Mouse (Mus musculus) liver, embryonic 15.5 days (tissue): Measurements from ENCODE around the gene Ppp6r2. TPM values are rescaled to one million over a fixed set of nuclear protein-coding genes. Genes with fewer than 3 reads are reported as not detected.

Experiments used
- ATAC-seq: fragments of 200-750 bp; cut with Nextera tagmentation; 2 replicates; pipeline ENCODE4 v1.8.0; 2017; ENCODE audit warnings: moderate number of reproducible peaks, mild to moderate bottlenecking, moderate library complexity; ENCODE audit not compliant: insufficient read depth
- H3K27ac ChIP-seq: fragments of 300-500 bp; sonication (generic); replicated peaks from 2 replicates; pipeline ENCODE4 v1.5.1; 2015; ENCODE audit warnings: mild to moderate bottlenecking, inconsistent platforms
- H3K27me3 ChIP-seq: fragments of 300-500 bp; sonication (generic); 2 replicates; pipeline ENCODE4 v1.6.1; 2015; ENCODE audit warnings: mild to moderate bottlenecking, inconsistent platforms
- H3K36me3 ChIP-seq: fragments of 300-500 bp; sonication (generic); replicated peaks from 2 replicates; pipeline ENCODE4 v1.6.1; 2015; ENCODE audit warnings: moderate library complexity, mild to moderate bottlenecking, inconsistent platforms
- H3K4me1 ChIP-seq: fragments of 300-500 bp; sonication (generic); replicated peaks from 2 replicates; pipeline ENCODE4 v1.6.1; 2015; ENCODE audit warnings: inconsistent platforms
- H3K4me2 ChIP-seq: fragments of 300-500 bp; sonication (generic); 2 replicates; pipeline ENCODE4 v1.6.1; 2015; ENCODE audit warnings: moderate library complexity, mild to moderate bottlenecking, inconsistent platforms
- H3K4me3 ChIP-seq: fragments of 300-500 bp; sonication (generic); replicated peaks from 2 replicates; pipeline ENCODE4 v1.5.1; 2015; ENCODE audit warnings: mild to moderate bottlenecking, inconsistent platforms
- H3K9ac ChIP-seq: fragments of 300-500 bp; sonication (generic); 2 replicates; pipeline ENCODE4 v1.6.1; 2015; ENCODE audit warnings: moderate library complexity, mild to moderate bottlenecking, inconsistent platforms
- H3K9me3 ChIP-seq: fragments of 300-500 bp; sonication (generic); replicated peaks from 2 replicates; pipeline ENCODE4 v1.6.1; 2016; ENCODE audit warnings: inconsistent platforms
- whole genome bisulfite sequencing: fragments of 180-500 bp; shearing (Covaris S2); methylation state at CpG from one replicate; pipeline ENCODE4 v1.1.7; 2015; ENCODE audit warnings: mixed read lengths; ENCODE audit not compliant: insufficient replicate concordance; 5-methylcytosine and 5-hydroxymethylcytosine counted together
- polyA plus RNA-seq: library from polyadenylated mRNA; unstranded; fragments of >200 nt; fragmentation: Nextera tagmentation; extraction: Ambion mirVana; gene quantifications from 2 replicates; pipeline ENCODE4 v1.2.1, GENCODE M21; 2015

The Ppp6r2 gene
- polyA plus RNA-seq, 1 experiment from 2014 or later = 16.3 TPM

GRCm38 (mm10) chr15:89175411-89176155, 35.8 kb upstream of the Ppp6r2 start:
- no peak for ATAC-seq
- Histone ChIP-seq H3K4me2 (no peak overlapping the region), H3K27me3 (peaks cover 97% of the 10 kb centered on the region), H3K9me3 (no peaks in the 10 kb centered on the region), H3K9ac (no peak overlapping the region), H3K4me1 (peaks cover 87% of the 10 kb centered on the region), H3K36me3 (no peaks in the 10 kb centered on the region), H3K4me3 (no peak overlapping the region), H3K27ac (0 out of 2 replicates have a peak overlapping the region, but pooled peaks have one; percentile 83)
- WGBS = 72% methylated on average over 13 of the region's 13 CpGs

GRCm38 (mm10) chr15:89177121-89177520, 34.2 kb upstream of the Ppp6r2 start:
- peaks cover 84% of the 10 kb centered on the region for H3K4me1 ChIP-seq
- H3K4me2 ChIP-seq = peak overlapping the region; percentile 64
- peak overlapping the region; percentile 83 for H3K27ac ChIP-seq
- peak overlapping the region; percentile 6; the same call in 1 of the 2 replicates for H3K9ac ChIP-seq
- H3K36me3 ChIP-seq = no peaks in the 10 kb centered on the region
- WGBS = 7% methylated on average over 5 of the region's 5 CpGs
- no peak overlapping the region for H3K4me3 ChIP-seq
- no peaks in the 10 kb centered on the region for H3K9me3 ChIP-seq
- H3K27me3 ChIP-seq = peaks cover 99% of the 10 kb centered on the region
- peak; percentile 16; the same call in 1 of the 2 replicates for ATAC-seq

DNA sequence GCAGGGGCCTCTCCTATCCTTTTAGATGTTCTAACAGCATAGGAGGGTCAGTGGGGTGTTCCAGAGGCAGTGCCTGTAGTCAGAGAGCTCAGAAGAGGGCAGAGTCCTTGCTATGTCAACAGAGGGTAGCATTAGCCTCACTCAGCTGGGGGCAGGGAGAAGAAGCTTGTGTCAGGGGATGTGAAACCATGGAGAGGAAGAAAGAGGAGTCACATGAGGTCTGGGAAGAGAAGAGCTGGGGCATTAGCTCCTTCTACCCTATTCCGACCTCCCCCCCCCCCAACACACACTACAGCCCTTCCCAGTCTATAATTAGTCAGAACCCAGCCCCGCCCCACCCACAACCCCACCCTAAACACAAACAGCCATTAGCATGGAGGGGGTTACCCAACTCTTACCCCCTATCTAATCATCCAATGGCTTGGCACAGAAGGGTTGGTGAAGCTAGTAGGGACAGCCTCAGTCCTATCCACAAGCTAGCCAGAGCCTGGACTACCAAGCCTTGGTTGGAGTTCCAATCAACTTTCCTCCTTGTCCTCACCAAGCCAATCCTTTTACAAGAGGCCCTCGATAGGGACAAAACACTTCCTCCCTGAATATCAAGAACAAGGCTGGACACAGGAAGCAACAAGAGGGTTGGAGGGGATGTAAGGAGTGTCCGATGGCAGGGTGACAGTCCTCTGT, 33.6 kb upstream of the Ppp6r2 start:
- H3K4me1 ChIP-seq = peaks cover 78% of the 10 kb centered on the region
- 0 out of 2 replicates have a peak overlapping the region, but pooled peaks have one; percentile 6 for H3K9ac ChIP-seq

DNA sequence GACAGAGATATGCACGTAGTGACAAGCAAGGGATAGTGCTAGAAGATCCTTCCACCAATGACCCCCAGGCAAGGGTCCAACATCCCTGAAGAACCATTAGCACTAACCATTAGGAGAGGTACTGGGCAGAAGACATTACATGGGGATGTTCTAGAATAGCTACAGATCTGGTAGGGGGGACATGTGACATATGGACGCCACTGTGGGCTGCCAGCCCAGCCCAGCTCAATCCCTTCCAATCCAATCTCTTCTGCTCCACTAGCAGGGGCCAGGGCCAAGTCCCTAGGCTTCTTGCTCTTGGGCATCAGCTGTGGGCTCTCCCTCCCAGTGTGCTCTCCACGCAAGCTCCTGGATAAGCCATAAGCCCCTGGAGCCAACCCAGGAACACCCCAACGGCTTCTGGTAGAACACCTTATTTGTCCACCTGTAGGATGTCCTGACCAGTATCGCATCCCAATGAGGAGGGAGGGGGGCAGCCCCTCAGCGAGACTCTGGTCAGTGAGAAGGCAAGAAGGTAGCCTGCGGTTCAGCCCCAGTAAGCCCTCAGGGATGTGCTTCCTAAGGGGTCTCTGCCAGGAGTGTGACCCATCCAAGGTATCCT, 33.0 kb upstream of the Ppp6r2 start:
- no peak overlapping the region for H3K9ac ChIP-seq
- H3K27ac ChIP-seq = peak overlapping the region; percentile 83
- peak overlapping the region; percentile 59 for H3K4me3 ChIP-seq
- peaks cover 97% of the 10 kb centered on the region for H3K27me3 ChIP-seq
- no peaks in the 10 kb centered on the region for H3K9me3 ChIP-seq
- H3K36me3 ChIP-seq = no peaks in the 10 kb centered on the region
- peaks cover 71% of the 10 kb centered on the region for H3K4me1 ChIP-seq
- no peak for ATAC-seq
- H3K4me2 ChIP-seq = peak overlapping the region; percentile 64
- WGBS = 55% methylated on average over 7 of the region's 7 CpGs

More for the DNA sequence above, 33.6 kb upstream of the Ppp6r2 start:
- Histone ChIP-seq H3K9me3 (no peaks in the 10 kb centered on the region), H3K4me3 (no peak overlapping the region), H3K27ac (peak overlapping the region; percentile 83), H3K36me3 (no peaks in the 10 kb centered on the region), H3K27me3 (peaks cover 99% of the 10 kb centered on the region), H3K4me2 (peak overlapping the region; percentile 64)
- ATAC-seq = peak; percentile 48
- WGBS = 22% methylated on average over 4 of the region's 4 CpGs

DNA sequence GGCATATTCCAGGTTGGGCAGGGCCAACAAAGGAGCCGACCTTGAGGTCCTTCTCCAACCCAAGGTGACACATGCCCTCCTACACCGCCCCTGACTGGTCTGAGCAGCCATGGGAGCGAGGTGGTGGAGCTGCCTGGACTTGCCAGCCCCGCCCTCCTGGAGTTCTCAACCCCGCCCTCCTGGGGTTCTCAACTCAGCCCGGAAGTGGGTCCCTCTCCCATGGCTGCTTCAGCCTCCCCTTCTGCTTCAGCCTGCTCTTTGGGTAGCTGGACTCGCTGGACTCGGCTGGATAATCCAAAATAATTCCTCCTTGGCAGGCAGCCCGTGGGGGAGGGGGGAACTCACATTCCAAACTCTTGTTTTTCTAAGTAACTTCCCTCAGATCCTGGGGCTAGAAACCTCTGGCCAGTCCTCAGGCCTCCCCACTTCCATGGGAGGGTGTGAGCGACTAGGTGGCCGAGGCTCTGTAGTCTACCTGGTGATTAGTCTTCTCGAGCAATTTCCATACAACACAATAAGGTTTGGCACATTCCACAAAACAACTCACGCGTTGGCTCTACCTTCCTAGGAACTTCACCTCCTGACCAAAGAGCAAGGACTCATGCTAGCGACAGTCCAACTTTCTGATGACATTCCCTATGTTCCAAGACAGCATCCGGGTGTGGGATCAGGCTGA, 32.3 kb upstream of the Ppp6r2 start:
- H3K27ac ChIP-seq = peak overlapping the region; percentile 83
- WGBS = 15% methylated on average over 16 of the region's 16 CpGs
- H3K27me3 ChIP-seq = peaks cover 93% of the 10 kb centered on the region

DNA sequence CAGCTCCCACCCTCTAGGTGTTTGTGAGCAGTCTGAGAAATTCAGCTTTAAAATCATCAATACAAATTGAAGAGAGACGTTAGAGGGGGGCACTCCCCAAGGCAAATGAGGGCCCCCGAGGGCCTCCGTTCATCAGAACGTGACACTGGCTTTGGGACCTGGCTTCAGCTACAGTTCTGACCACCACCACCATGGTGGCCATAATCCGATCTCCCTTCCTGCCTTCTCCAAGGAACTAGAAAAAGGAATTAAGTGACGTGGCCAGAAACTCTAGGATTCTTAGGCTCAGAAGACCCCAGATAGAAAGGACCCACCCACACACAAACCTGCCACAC, 31.8 kb upstream of the Ppp6r2 start:
- peak overlapping the region; percentile 83 for H3K27ac ChIP-seq
- peak overlapping the region; percentile 64 for H3K4me2 ChIP-seq
- no peaks in the 10 kb centered on the region for H3K36me3 ChIP-seq
- peak overlapping the region; percentile 59 for H3K4me3 ChIP-seq
- peaks cover 88% of the 10 kb centered on the region for H3K27me3 ChIP-seq
- peaks cover 59% of the 10 kb centered on the region for H3K4me1 ChIP-seq
- no peak for ATAC-seq
- H3K9me3 ChIP-seq = no peaks in the 10 kb centered on the region
- WGBS = 12% methylated on average over 6 of the region's 6 CpGs
- H3K9ac ChIP-seq = no peak overlapping the region

More for the DNA sequence above, 32.3 kb upstream of the Ppp6r2 start:
- Histone ChIP-seq H3K36me3 (no peaks in the 10 kb centered on the region), H3K9me3 (no peaks in the 10 kb centered on the region), H3K4me1 (peaks cover 64% of the 10 kb centered on the region), H3K4me2 (peak overlapping the region; percentile 64), H3K4me3 (peak overlapping the region; percentile 59), H3K9ac (no peak overlapping the region)
- ATAC-seq = 0 out of 2 replicates have a peak, but pooled peaks have one; percentile 9

- 4% methylated on average over 26 of the region's 26 CpGs for whole genome bisulfite sequencing
- Histone ChIP-seq H3K4me3 (peak overlapping the region; percentile 59), H3K36me3 (no peaks in the 10 kb centered on the region), H3K4me2 (peak overlapping the region; percentile 64), H3K4me1 (peaks cover 54% of the 10 kb centered on the region), H3K9me3 (no peaks in the 10 kb centered on the region), H3K27me3 (peaks cover 83% of the 10 kb centered on the region), H3K9ac (peak overlapping the region; percentile 48), H3K27ac (peak overlapping the region; percentile 48)
- no peak for ATAC-seq
Observed at GRCm38 (mm10) chr15:89180081-89180541, 31.2 kb upstream of the Ppp6r2 start.

DNA sequence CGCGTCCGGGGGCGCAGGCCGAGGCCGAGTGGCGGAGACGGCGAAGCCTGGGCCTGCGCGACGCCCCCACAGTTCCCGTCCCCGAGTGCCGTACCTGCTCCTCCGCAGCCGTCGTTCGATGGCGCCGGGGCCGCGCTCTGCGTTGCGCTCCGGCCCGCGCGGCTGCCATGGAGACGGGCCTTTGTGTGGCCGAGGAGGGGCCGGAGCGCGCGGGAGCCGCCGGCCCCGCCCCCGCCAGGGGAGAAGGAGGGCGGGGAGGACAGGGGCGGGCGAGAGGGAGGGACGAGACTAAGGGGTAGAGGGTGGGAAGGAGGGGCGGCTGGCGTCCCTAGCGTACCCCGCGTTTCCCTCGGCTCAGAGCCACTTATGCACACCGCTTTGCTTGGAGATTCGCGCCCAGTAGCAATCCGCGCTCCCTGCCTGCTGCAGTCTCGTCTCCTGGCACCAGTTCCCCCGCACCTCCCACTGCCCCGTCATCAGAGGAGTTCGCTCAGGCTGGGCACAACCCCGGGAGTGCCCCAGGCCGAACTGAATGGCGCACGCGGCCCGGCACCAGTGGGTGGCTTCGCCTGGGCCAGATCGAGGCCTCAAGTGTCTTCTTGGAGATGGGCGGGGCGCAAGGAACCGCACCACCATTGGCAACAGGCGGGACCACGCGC, 30.7 kb upstream of the Ppp6r2 start, which contains the start of gene Plxnb2:
Gene Plxnb2 (minus strand): TSS at position 218 of the 659 bp plus-strand sequence.
- H3K36me3 ChIP-seq = no peaks in the 10 kb centered on the region
- peaks cover 48% of the 10 kb centered on the region for H3K4me1 ChIP-seq
- WGBS = under 1% methylated on average over 67 of the region's 72 CpGs
- H3K27ac ChIP-seq = peak within 1 kb of the TSS; percentile 83
- peak within 1 kb of the TSS; percentile 64 for H3K4me2 ChIP-seq
- peak within 1 kb of the TSS; percentile 59 for H3K4me3 ChIP-seq
- peaks cover 77% of the 10 kb centered on the region for H3K27me3 ChIP-seq
- peak within 1 kb of the TSS; percentile 48 for H3K9ac ChIP-seq
- no peaks in the 10 kb centered on the region for H3K9me3 ChIP-seq
- ATAC-seq = peak; percentile 67

DNA sequence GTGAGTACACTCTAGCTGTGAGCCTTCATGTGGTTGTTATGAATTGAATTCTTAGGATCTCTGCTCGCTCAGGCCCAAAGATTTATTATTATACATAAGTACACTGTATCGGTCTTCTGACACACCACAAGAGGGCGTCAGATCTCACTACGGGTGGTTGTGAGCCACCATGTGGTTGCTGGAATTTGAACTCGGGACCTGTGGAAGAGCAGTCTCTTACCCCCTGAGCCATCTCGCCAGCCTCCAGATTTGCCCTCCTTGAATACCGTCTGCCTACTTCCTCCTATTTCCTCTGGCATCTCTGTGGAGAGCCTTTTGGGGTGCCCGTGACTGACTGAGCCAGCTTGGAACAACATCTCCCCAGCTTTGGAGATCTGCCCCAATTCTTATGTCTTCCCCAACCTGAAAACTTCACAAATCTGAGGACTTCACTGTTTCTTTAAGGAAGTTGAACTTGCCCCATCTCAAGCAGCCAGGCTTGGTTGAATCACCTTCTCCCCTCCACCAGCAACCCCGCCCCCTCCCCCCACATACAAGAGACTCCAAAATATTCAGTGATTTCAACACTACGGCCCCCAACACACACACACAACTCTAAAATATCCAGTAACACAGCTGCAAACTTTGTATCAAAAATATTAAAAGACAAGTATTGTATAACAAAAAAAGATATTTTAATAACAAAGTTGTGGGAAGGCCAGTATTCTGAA, 29.6 kb upstream of the Ppp6r2 start:
- Histone ChIP-seq H3K27ac (peak overlapping the region; percentile 29; the same call in 1 of the 2 replicates), H3K36me3 (no peaks in the 10 kb centered on the region), H3K9me3 (no peaks in the 10 kb centered on the region), H3K4me3 (no peak overlapping the region), H3K4me1 (peaks cover 39% of the 10 kb centered on the region), H3K4me2 (peak overlapping the region; percentile 64; the same call in 1 of the 2 replicates), H3K9ac (no peak overlapping the region), H3K27me3 (peaks cover 67% of the 10 kb centered on the region)
- 32% methylated on average over 10 of the region's 10 CpGs for WGBS
- ATAC-seq = no peak

GRCm38 (mm10) chr15:89182328-89182741, 29.0 kb upstream of the Ppp6r2 start:
- H3K9me3 ChIP-seq = no peaks in the 10 kb centered on the region
- ATAC-seq = no peak
- no peak overlapping the region for H3K4me3 ChIP-seq
- H3K27ac ChIP-seq = no peak overlapping the region
- no peak overlapping the region for H3K4me2 ChIP-seq
- no peaks in the 10 kb centered on the region for H3K36me3 ChIP-seq
- H3K4me1 ChIP-seq = peaks cover 32% of the 10 kb centered on the region
- H3K27me3 ChIP-seq = peaks cover 61% of the 10 kb centered on the region
- no peak overlapping the region for H3K9ac ChIP-seq
- WGBS = 22% methylated on average over 6 of the region's 6 CpGs
